Comparison of ENCODE assay signal across 13 mouse cellular contexts in genomic region chr7:25270652-25271633, GRCm38 (mm10). TPM values are rescaled to one million over a fixed set of nuclear protein-coding genes. Genes with fewer than 3 reads are reported as not detected.
A peak's percentile ranks its signal among the peaks of the same experiment; 100 is the strongest.
DNase-seq lines count a peak whose midpoint lies in the region; ATAC-seq and TF ChIP-seq lines count a peak whose summit lies in the region.
"Had no signal": no experiment of that assay in that cellular context is flagged by ENCODE, and none has a peak within 500 bp of the region (broad histone marks: within the 10 kb centered on the region; RNA-seq: fewer than 3 reads in every experiment).

No protein-coding gene starts in this region.

- H3K27me3 ChIP-seq in forebrain, embryonic 13.5 days: no peaks in the 10 kb centered on the region
- H3K27me3 ChIP-seq in forebrain, embryonic 15.5 days: no peaks in the 10 kb centered on the region
- no peaks in the 10 kb centered on the region for H3K27me3 ChIP-seq in CH12.LX (replicated peaks)
- H3K27me3 ChIP-seq in limb, embryonic 13.5 days: no peaks in the 10 kb centered on the region
- H3K27me3 ChIP-seq: embryonic facial prominence, embryonic 12.5 days had no signal

- 0 out of 2 replicates have a peak, but pooled peaks cover 2% of the 10 kb centered on the region for H3K79me2 ChIP-seq in CH12.LX (replicated peaks; ENCODE audit: control insufficient read depth, extremely low read depth, insufficient read depth, poor library complexity, severe bottlenecking)

- ATAC-seq in forebrain, embryonic 13.5 days: no peak
- no peak for ATAC-seq in forebrain, embryonic 15.5 days (replicated peaks)
- ATAC-seq in limb, embryonic 13.5 days (ENCODE audit: low FRiP score, low read depth): no peak
- ATAC-seq in erythroid progenitor cell, adult 5-6 weeks (replicated peaks; ENCODE audit: low FRiP score, poor library complexity, severe bottlenecking): no peak

- H3K4me3 ChIP-seq in forebrain, embryonic 13.5 days: no peak overlapping the region
- H3K4me3 ChIP-seq in forebrain, embryonic 15.5 days: no peak overlapping the region
- H3K4me3 ChIP-seq in CH12.LX (replicated peaks in 1 of 3; ENCODE audit: low read depth in 2 of 3, low read length in 2 of 3, poor library complexity in 1 of 3): no peak overlapping the region
- no peak overlapping the region for H3K4me3 ChIP-seq in limb, embryonic 13.5 days
- H3K4me3 ChIP-seq: left cerebral cortex, adult 2 months had no signal

- no peak for TF ChIP-seq POLR2A in CH12.LX (IDR thresholded peaks at IDR 0.05; ENCODE audit: low read depth, low read length)

- 91% methylated on average over 35 of the region's 35 CpGs for WGBS in forebrain, embryonic 13.5 days
- WGBS in forebrain, embryonic 15.5 days: 90% methylated on average over 35 of the region's 35 CpGs
- WGBS in limb, embryonic 13.5 days: 88% methylated on average over 35 of the region's 35 CpGs

- H3K4me2 ChIP-seq in forebrain, embryonic 13.5 days: no peak overlapping the region
- no peak overlapping the region for H3K4me2 ChIP-seq in forebrain, embryonic 15.5 days (replicated peaks)
- no peak overlapping the region for H3K4me2 ChIP-seq in CH12.LX (ENCODE audit: insufficient read depth, low read depth, poor library complexity, severe bottlenecking)
- no peak overlapping the region for H3K4me2 ChIP-seq in limb, embryonic 13.5 days (replicated peaks)

- dilution Hi-C loops in CH12.LX (cut with MboI; ENCODE audit: extremely low pct_ligation_motif_present, extremely low pct_unique_long_range_greater_than_20kb, low sequenced_read_pairs): no loop called here

- no peak overlapping the region for H3K27ac ChIP-seq in forebrain, embryonic 13.5 days
- H3K27ac ChIP-seq in forebrain, embryonic 15.5 days (replicated peaks): no peak overlapping the region
- 0 out of 2 replicates have a peak overlapping the region, but pooled peaks have one; percentile 81 for H3K27ac ChIP-seq in CH12.LX (ENCODE audit: insufficient read depth, low read depth)
- H3K27ac ChIP-seq in limb, embryonic 13.5 days: no peak overlapping the region
- H3K27ac ChIP-seq: hindbrain, embryonic 14.5 days; left cerebral cortex, adult 2 months had no signal

- peak overlapping the region; percentile 82; the same call in 1 of the 2 replicates for H3K9ac ChIP-seq in forebrain, embryonic 13.5 days
- H3K9ac ChIP-seq in forebrain, embryonic 15.5 days (replicated peaks): no peak overlapping the region
- H3K9ac ChIP-seq in CH12.LX (ENCODE audit: insufficient read depth, low read depth): no peak overlapping the region
- peak overlapping the region; percentile 13; the same call in 1 of the 2 replicates for H3K9ac ChIP-seq in limb, embryonic 13.5 days

- no peak for TF ChIP-seq EP300 in CH12.LX (IDR thresholded peaks at IDR 0.05; ENCODE audit: low read length)

- H3K4me1 ChIP-seq in forebrain, embryonic 13.5 days: peaks cover 52% of the 10 kb centered on the region
- H3K4me1 ChIP-seq in forebrain, embryonic 15.5 days: peaks cover 39% of the 10 kb centered on the region
- H3K4me1 ChIP-seq in CH12.LX (ENCODE audit: control insufficient read depth in 1 of 2, insufficient read depth in 2 of 2): peaks cover 42 to 63% of the 10 kb centered on the region in 2 experiments
- H3K4me1 ChIP-seq in limb, embryonic 13.5 days: peaks cover 52% of the 10 kb centered on the region

- no peak for TF ChIP-seq RAD21 in CH12.LX (IDR thresholded peaks at IDR 0.05; ENCODE audit: low read depth, low read length)

- no peaks in the 10 kb centered on the region for H3K9me3 ChIP-seq in forebrain, embryonic 13.5 days (replicated peaks)
- no peaks in the 10 kb centered on the region for H3K9me3 ChIP-seq in forebrain, embryonic 15.5 days
- H3K9me3 ChIP-seq in CH12.LX (replicated peaks; ENCODE audit: low read length): no peaks in the 10 kb centered on the region
- no peaks in the 10 kb centered on the region for H3K9me3 ChIP-seq in limb, embryonic 13.5 days
- H3K9me3 ChIP-seq: embryonic facial prominence, embryonic 12.5 days had no signal

- H3K36me3 ChIP-seq in forebrain, embryonic 13.5 days (ENCODE audit: poor library complexity, severe bottlenecking): peaks cover 43% of the 10 kb centered on the region
- peaks cover 19% of the 10 kb centered on the region for H3K36me3 ChIP-seq in forebrain, embryonic 15.5 days
- H3K36me3 ChIP-seq in CH12.LX (replicated peaks in 1 of 2; ENCODE audit: control insufficient read depth in 1 of 2, insufficient read depth in 1 of 2, low read length in 1 of 2): peaks cover 30 to 54% of the 10 kb centered on the region in 2 experiments
- peaks cover 44% of the 10 kb centered on the region for H3K36me3 ChIP-seq in limb, embryonic 13.5 days

- TF ChIP-seq CTCF in CH12.LX (conservative IDR thresholded peaks at IDR 0.05 in 1 of 2, IDR thresholded peaks at IDR 0.05 in 1 of 2; ENCODE audit: low read depth in 2 of 2, low read length in 2 of 2): no peak

- in situ Hi-C loops in CH12.LX (cut with MboI; ENCODE audit: low pct_ligation_motif_present, low pct_unique_long_range_greater_than_20kb, low sequenced_read_pairs): loop anchor here (10.0 kb wide), 1 partner anchor 86 kb away; no protein-coding TSS in a partner anchor

- peak; percentile 11 to 30 for DNase-seq in kidney, postnatal 4 days
- no peak for DNase-seq in kidney, adult 8-10 months
- no peak for DNase-seq in CH12.LX (ENCODE audit: extremely low read depth)
- DNase-seq in thymus, postnatal 14 days: no peak
- DNase-seq: gastrocnemius, postnatal 10 days; lung, postnatal 10 days had no signal

TF ChIP-seq in CH12.LX, 34 proteins besides CTCF, POLR2A, EP300 and RAD21 (continues in another document):
- no peak for TF ChIP-seq MYC (IDR thresholded peaks at IDR 0.05; ENCODE audit: low read depth, low read length)
- TF ChIP-seq MAX (IDR thresholded peaks at IDR 0.05; ENCODE audit: low read length): no peak
- TF ChIP-seq UBTF (IDR thresholded peaks at IDR 0.05; ENCODE audit: low read depth, low read length): no peak
- no peak for TF ChIP-seq NELFE (IDR thresholded peaks at IDR 0.05; ENCODE audit: low read depth, low read length)
- TF ChIP-seq JUN (IDR thresholded peaks at IDR 0.05; ENCODE audit: insufficient read depth, low read depth, low read length): no peak
- TF ChIP-seq MEF2A (IDR thresholded peaks at IDR 0.05; ENCODE audit: borderline replicate concordance, low read depth, low read length): no peak
- no peak for TF ChIP-seq CHD2 (IDR thresholded peaks at IDR 0.05; ENCODE audit: low read length)

RNA-seq across cellular contexts. Expression of gene Cic, which starts 3.4 kb away (rescaled TPM):
- 45.9 and 47.0 TPM in 2 replicates for polyA plus RNA-seq in forebrain, embryonic 13.5 days (2015; fragmentation: Nextera tagmentation; extraction: Ambion mirVana)
- polyA plus RNA-seq in forebrain, embryonic 15.5 days (2015; fragmentation: Nextera tagmentation; extraction: Ambion mirVana): 53.2 and 54.4 TPM in 2 replicates
- total RNA-seq in CH12.LX (2012; rRNA removed) (17.5 and 21.7 TPM in 2 replicates), CH12.LX (2014; rRNA removed) (2.2 and 2.5 TPM in 2 replicates)
- polyA plus RNA-seq in CH12.LX (2012; ENCODE audit: insufficient read length, low read depth): 31.2 and 34.5 TPM in 2 replicates
- 40.9 and 43.6 TPM in 2 replicates for polyA plus RNA-seq in limb, embryonic 13.5 days (2015; fragmentation: Nextera tagmentation; extraction: Ambion mirVana)
- 114 and 181 TPM in 2 replicates for total RNA-seq in erythroid progenitor cell, adult 5-6 weeks (2015; ENCODE audit: low replicate concordance)
- 70.5 and 90.7 TPM in 2 replicates for total RNA-seq in erythroid progenitor cell, adult 5-6 weeks (2017; ENCODE audit: low replicate concordance)

RNA-seq across cellular contexts. Expression of gene Erf, which starts 20.4 kb away (rescaled TPM):
- polyA plus RNA-seq in forebrain, embryonic 13.5 days (2015; fragmentation: Nextera tagmentation; extraction: Ambion mirVana): 5.5 and 5.8 TPM in 2 replicates
- polyA plus RNA-seq in forebrain, embryonic 15.5 days (2015; fragmentation: Nextera tagmentation; extraction: Ambion mirVana): 4.8 and 5.5 TPM in 2 replicates
- 13.0 and 13.2 TPM in 2 replicates for total RNA-seq in CH12.LX (2012; rRNA removed)
- total RNA-seq in CH12.LX (2014; rRNA removed): 6.1 and 7.1 TPM in 2 replicates
- 15.2 and 15.4 TPM in 2 replicates for polyA plus RNA-seq in CH12.LX (2012; ENCODE audit: insufficient read length, low read depth)
- polyA plus RNA-seq in limb, embryonic 13.5 days (2015; fragmentation: Nextera tagmentation; extraction: Ambion mirVana): 25.6 and 26.6 TPM in 2 replicates
- 0.72 and 3.4 TPM in 2 replicates for total RNA-seq in erythroid progenitor cell, adult 5-6 weeks (2015; ENCODE audit: low replicate concordance)
- total RNA-seq in erythroid progenitor cell, adult 5-6 weeks (2017; ENCODE audit: low replicate concordance): 0.61 and 1.8 TPM in 2 replicates

RNA-seq across cellular contexts. Expression of gene Pafah1b3, which starts 26.8 kb away (rescaled TPM):
- polyA plus RNA-seq in forebrain, embryonic 13.5 days (2015; fragmentation: Nextera tagmentation; extraction: Ambion mirVana): 513 and 525 TPM in 2 replicates
- 521 and 550 TPM in 2 replicates for polyA plus RNA-seq in forebrain, embryonic 15.5 days (2015; fragmentation: Nextera tagmentation; extraction: Ambion mirVana)
- 22.7 and 50.2 TPM in 2 replicates for total RNA-seq in CH12.LX (2012; rRNA removed)
- total RNA-seq in CH12.LX (2014; rRNA removed): 9.7 and 17.6 TPM in 2 replicates
- 5.9 TPM in 2 replicates for polyA plus RNA-seq in CH12.LX (2012; ENCODE audit: insufficient read length, low read depth)
- polyA plus RNA-seq in limb, embryonic 13.5 days (2015; fragmentation: Nextera tagmentation; extraction: Ambion mirVana): 281 and 307 TPM in 2 replicates
- 20.2 and 26.8 TPM in 2 replicates for total RNA-seq in erythroid progenitor cell, adult 5-6 weeks (2015; ENCODE audit: low replicate concordance)
- total RNA-seq in erythroid progenitor cell, adult 5-6 weeks (2017; ENCODE audit: low replicate concordance): 8.9 and 17.3 TPM in 2 replicates

RNA-seq across cellular contexts. Expression of gene Prr19, which starts 30.3 kb away (rescaled TPM):
- 0.93 and 1.6 TPM in 2 replicates for polyA plus RNA-seq in forebrain, embryonic 13.5 days (2015; fragmentation: Nextera tagmentation; extraction: Ambion mirVana)
- 1.6 and 2.1 TPM in 2 replicates for polyA plus RNA-seq in forebrain, embryonic 15.5 days (2015; fragmentation: Nextera tagmentation; extraction: Ambion mirVana)
- total RNA-seq in CH12.LX (2012; rRNA removed) (not detected in 2 replicates), CH12.LX (2014; rRNA removed) (not detected in 2 replicates)
- polyA plus RNA-seq in CH12.LX (2012; ENCODE audit: insufficient read length, low read depth): not detected in 2 replicates
- 0.91 and 1.1 TPM in 2 replicates for polyA plus RNA-seq in limb, embryonic 13.5 days (2015; fragmentation: Nextera tagmentation; extraction: Ambion mirVana)
- total RNA-seq in erythroid progenitor cell, adult 5-6 weeks (2015; ENCODE audit: low replicate concordance): not detected in 2 replicates
- not detected in 2 replicates for total RNA-seq in erythroid progenitor cell, adult 5-6 weeks (2017; ENCODE audit: low replicate concordance)
- total RNA-seq: gastrocnemius, postnatal 10 days had no signal

RNA-seq across cellular contexts. Expression of gene Gsk3a, which starts 33.3 kb away (rescaled TPM):
- polyA plus RNA-seq in forebrain, embryonic 13.5 days (2015; fragmentation: Nextera tagmentation; extraction: Ambion mirVana): 11.2 and 12.9 TPM in 2 replicates
- 16.2 and 17.4 TPM in 2 replicates for polyA plus RNA-seq in forebrain, embryonic 15.5 days (2015; fragmentation: Nextera tagmentation; extraction: Ambion mirVana)
- total RNA-seq in CH12.LX (2012; rRNA removed) (47.5 and 55.1 TPM in 2 replicates), CH12.LX (2014; rRNA removed) (44.1 and 45.8 TPM in 2 replicates)
- 72.2 and 76.1 TPM in 2 replicates for polyA plus RNA-seq in CH12.LX (2012; ENCODE audit: insufficient read length, low read depth)
- 11.9 and 13.0 TPM in 2 replicates for polyA plus RNA-seq in limb, embryonic 13.5 days (2015; fragmentation: Nextera tagmentation; extraction: Ambion mirVana)
- total RNA-seq in erythroid progenitor cell, adult 5-6 weeks (2015; ENCODE audit: low replicate concordance): 122 and 132 TPM in 2 replicates
- 53.0 and 74.3 TPM in 2 replicates for total RNA-seq in erythroid progenitor cell, adult 5-6 weeks (2017; ENCODE audit: low replicate concordance)

Comparison
In these comparisons a context has a peak if more than half of its experiments do, and no peak if none do; other contexts are left out.
1. H3K9ac ChIP-seq: peak in forebrain, embryonic 13.5 days (single experiment) and limb, embryonic 13.5 days (single experiment); none in forebrain, embryonic 15.5 days (single experiment) and CH12.LX (single experiment).
2. DNase-seq: peak in kidney, postnatal 4 days (2 of 2); none in kidney, adult 8-10 months (0 of 2), CH12.LX (single experiment) and thymus, postnatal 14 days (single experiment).
3. RNA of gene Pafah1b3, which starts 26.8 kb away (polyA plus RNA-seq): 521 to 550 TPM in forebrain, embryonic 15.5 days, 513 to 525 TPM in forebrain, embryonic 13.5 days and 281 to 307 TPM in limb, embryonic 13.5 days; 5.9 TPM in CH12.LX; every median in the first group is over 10 times any median in the second.